Mouse (Mus musculus) urinary bladder, postnatal 10 days (tissue): ENCODE measurements around the gene Rlbp1.

ENCODE experiments used
- DNase-seq: peaks from one replicate; pipeline ENCODE4 v3.0.0; 2022; ENCODE audit warnings: low spot score

The Rlbp1 gene

GRCm38 (mm10) chr7:79386422-79387133 lies at the start of gene Rlbp1:
Gene Rlbp1, minus strand, starts transcription at chr7:79387048.
- no peak for DNase-seq

- DNase-seq: no peak
These were observed 41.4 kb upstream of the Rlbp1 start for GRCm38 (mm10) chr7:79428243-79428642.

DNA sequence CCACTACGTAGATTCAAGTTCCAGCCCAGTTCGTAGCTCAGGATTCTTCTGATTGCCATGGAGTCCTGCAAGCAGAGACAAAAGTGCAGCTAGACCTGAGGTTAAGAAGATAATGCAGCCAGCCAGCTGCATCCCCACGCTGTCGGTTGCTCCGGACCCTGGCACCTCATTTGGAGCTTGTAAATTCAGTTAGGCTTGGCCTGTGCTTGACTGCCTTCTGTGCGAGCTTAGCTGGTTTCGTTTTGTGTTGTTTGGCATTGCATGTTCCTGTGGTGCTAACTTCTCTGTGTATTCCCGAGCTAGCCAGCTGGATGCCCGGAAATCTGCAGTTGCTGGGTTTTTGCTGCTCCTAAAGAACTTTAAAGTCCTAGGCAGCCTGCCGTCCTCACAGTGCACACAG lies 39.0 kb upstream of the Rlbp1 start:
- DNase-seq: no peak

DNA sequence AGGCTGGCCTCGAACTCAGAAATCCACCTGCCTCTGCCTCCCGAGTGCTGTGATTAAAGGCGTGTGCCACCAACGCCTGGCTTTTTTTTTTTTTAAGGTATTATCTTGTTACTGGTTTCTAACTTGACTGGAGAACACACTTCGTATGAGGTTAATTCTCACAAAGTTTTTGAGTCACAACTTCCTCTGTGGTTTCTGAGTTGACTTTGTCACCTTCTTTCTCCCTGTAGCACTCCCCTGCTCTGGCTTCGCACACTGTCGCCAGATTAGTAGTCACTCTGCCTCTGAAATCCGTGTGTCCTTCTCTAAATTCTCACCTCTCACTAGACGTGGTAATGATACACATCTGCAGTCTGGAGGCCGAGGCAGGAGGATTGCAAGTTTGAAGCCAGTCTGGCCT lies 36.0 kb upstream of the Rlbp1 start:
- DNase-seq: no peak

- no peak for DNase-seq
These were observed 33.1 kb upstream of the Rlbp1 start for GRCm38 (mm10) chr7:79419950-79420349.

- DNase-seq: no peak
These were observed 27.9 kb upstream of the Rlbp1 start for GRCm38 (mm10) chr7:79414449-79415375.

- DNase-seq: no peak
These were observed 13.4 kb upstream of the Rlbp1 start for GRCm38 (mm10) chr7:79400296-79400695.

DNA sequence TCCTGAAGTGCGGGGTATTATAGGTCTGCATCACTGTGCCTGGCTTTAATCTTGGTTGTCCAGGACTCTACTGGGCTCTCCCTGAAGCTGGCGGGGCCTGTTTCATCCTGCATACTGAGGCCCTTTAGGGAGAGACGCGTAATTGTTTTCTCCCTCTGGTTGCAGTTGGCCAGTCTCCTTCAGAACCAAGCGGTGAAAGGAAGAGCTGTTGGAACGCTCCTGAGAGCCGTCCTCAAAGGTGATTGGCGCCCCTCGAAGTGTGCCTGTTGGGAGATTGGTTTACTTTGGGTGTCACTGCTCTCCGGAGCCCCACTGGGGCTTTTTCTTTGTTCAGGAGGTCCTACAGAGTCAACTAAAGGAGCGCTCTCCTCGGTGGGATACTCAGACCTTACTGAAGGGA lies 12.1 kb upstream of the Rlbp1 start:
- no peak for DNase-seq

- DNase-seq: no peak
These were observed 11.6 kb upstream of the Rlbp1 start for GRCm38 (mm10) chr7:79398426-79398825.

- DNase-seq: no peak
These were observed 10.7 kb upstream of the Rlbp1 start for GRCm38 (mm10) chr7:79397446-79397963.

DNA sequence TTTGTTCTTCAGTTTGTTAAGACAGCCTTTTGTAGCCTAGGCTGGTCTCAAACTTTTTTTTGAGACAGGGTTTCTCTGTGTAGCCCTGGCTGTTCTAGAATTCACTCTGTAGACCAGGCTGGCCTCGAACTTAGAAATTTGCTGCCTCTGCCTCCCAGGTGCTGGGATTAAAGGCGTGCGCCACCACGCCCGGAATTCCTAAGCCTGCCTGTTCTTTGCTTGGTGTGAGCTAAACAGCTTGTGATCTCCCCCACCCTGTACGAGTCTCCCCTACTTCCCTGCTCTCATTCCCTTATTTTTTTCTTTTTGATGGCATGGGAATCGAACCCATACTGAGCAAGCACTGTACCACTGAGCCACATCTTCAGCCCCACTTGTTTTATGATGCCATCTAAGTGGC lies 8.3 kb upstream of the Rlbp1 start:
- DNase-seq: no peak

DNA sequence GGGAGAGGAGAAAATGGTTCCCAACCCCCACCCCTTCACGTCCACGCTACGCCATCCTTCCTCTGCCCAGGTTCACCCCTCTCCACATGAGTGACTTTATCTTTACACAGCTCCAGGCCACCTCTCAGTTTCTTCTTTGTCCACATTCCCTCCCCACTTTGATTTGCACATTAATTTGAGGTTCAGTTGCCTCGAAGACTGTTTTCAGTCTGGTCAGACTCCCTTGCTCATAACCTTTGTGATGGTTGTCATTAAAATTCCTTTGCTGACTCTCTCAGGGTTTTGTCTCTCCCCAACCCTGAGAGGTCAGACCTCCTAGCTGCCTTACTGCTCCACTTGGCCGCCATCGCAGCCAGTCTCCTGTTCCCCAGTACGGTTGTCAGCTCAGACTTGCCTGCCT lies 7.8 kb upstream of the Rlbp1 start:
- no peak for DNase-seq

DNA sequence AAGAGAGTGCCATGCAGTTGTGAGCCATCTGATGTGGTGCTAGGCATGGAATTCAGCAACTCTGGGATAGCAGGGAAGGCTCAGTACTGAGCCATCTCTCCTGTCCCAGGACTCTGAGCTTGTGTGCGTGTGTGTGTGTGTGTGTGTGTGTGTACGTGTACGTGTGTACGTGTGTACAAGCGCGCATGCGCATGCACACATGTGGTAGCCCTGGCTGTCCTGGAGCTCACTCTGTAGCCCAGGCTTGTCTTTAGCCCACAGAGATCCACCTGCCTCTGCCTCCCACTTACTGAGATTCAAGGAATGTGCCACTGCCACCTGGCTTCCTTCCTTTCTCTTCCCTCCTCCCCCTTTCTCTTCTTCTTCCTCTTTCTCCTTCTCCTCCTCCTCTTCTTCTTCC lies 7.1 kb upstream of the Rlbp1 start:
- no peak for DNase-seq

DNA sequence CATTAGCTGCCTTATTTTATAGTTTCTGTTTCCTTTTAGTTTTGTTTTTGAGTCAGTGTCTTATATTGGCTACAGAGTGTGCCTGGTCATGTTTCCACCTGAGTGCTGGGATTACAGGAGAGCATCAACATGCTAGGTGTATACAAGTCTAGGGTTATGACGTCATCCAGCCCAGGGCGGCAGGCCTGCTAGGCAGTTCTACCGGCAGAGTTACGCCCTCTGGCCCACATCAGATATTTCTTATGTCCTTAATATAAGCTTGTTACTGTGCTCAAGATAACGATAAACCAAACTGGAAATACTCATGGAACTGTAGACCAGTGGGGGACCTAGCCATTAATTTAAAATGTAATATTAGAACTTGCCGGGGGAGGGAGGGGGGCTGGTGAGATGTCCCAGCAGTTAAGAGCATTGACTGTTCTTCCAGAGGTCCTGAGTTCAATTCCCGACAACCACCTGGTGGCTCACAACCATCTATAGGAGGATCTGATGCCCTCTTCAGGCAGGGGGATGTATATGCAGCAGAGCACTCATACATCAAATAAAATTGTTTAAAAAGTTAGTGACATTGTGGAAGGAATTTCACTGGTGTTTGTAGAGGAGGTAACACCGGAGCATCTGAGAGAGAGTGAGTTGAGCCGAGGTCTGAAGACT lies 6.1 kb upstream of the Rlbp1 start:
- no peak for DNase-seq

GRCm38 (mm10) chr7:79391883-79392649 lies 5.2 kb upstream of the Rlbp1 start, which contains the start of gene Fanci:
Gene Fanci, plus strand, starts transcription at chr7:79391929.
- DNase-seq: peak; percentile 87

DNA sequence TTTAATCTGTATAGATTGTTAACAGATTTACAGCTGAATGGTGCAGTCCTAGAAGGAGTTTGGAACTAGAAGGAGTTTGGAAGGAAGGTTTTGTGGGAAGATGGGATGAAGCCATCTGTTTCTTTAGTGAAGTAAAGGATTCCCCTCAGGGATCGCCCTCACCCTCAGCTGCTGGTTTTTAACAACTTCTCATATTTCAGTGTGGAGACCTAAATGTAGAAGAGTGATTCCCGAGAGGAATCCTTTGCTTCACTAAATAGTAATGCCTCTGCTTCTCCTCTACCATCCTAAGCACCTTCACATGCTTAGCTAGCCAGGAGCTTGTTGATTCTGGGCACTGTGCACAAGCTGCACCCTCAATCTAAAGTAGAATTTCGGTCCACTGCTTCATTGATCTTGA lies 4.6 kb upstream of the Rlbp1 start:
- no peak for DNase-seq

- no peak for DNase-seq
These were observed 3.4 kb upstream of the Rlbp1 start for GRCm38 (mm10) chr7:79390141-79390708.

DNA sequence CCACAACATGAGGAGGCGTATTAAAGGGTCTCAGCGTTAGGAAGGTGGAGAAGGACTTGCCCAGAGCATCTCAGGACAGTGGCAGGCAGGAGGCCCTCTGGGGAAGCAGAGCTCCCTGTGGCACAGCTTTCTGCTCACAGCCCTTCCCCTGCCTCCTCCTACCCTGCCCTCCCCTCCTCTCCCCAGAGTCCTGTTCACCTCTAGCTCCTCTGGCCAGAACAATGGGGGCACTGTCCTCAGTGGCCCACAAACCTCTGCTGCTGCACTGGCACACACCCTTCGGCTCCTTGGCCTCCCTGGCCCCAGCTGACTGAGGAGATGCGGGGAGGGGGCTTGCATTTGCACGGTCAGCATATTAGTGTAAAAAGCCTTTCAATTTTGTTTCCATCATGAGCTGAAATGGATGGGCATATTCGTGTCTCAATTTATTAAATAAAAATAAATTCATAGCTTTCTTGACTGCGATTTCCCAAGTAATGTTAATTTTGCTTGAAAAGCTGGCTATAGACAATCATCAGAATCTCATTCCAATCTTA lies 1.9 kb upstream of the Rlbp1 start:
- DNase-seq: no peak

DNA sequence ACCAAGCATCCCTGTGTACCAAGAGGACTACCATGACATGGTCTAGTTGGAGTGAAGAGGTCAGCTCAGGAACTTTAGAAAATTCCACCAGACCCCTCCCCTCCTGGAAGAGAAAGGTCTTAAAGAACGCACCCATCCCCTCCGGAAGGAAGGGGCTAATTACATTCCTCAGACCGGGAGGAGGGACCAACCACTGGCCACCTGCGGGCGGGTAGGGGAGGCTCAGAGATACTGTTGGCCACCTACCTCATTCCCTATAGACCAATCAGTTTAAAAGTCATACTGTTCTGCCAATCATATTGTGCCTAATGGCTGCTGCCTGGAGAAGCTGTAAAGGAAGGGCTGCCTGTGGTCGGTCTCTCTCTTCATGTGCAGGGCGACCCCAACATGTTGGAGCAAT lies 1.1 kb upstream of the Rlbp1 start:
- DNase-seq: no peak

- no peak for DNase-seq
These were observed 292 bp upstream of the Rlbp1 start for GRCm38 (mm10) chr7:79387140-79387539.
